Mouse (Mus musculus) monocyte, adult 5-6 weeks (primary cell): ENCODE data around the gene Rnf222. TPM values are rescaled to one million over a fixed set of nuclear protein-coding genes. Genes with fewer than 3 reads are reported as not detected.

ENCODE experiments used
- ATAC-seq: fragments of 153-309, 156-312 bp; replicated peaks from 2 replicates; pipeline ENCODE4 v1.8.0; 2017; ENCODE audit warnings: mild to moderate bottlenecking; ENCODE audit not compliant: low TSS enrichment, insufficient number of reproducible peaks, severe bottlenecking, poor library complexity, low FRiP score
- total RNA-seq: library from RNA; stranded (forward); fragments of 200-1000, 200-491, 200-594 nt; gene quantifications from 3 replicates; pipeline ENCODE4 v1.2.3, GENCODE M21; 2017

Rnf222 gene
- total RNA-seq: not detected in 3 replicates

DNA sequence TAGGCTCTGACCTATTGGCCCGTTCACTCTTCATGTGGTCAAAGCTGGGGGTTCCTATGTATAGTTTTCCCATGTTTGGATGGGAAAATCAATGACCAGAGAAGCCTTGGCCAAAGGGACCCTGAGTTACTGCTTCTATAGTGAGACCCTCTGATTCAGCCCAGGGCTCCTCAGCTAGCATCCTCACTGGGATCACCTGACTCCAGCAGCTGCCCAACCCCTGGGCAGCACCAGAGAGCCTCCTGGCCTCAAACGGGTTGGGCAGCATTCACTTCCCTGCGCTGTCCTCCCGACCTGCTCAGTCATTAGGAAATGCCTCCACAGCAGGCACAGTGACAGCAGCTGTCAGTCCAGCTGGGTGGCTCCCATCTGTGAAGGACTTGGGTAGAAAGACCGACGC is at the start of gene Rnf222:
Gene Rnf222, plus strand, starts transcription at position 301 of the 400 bp plus-strand sequence.
- no peak for ATAC-seq

GRCm38 (mm10) chr11:68839606-68840005 is 48.7 kb upstream of the Rnf222 start:
- no peak; the same call in 1 of the 2 replicates for ATAC-seq

GRCm38 (mm10) chr11:68850862-68851261 is 37.5 kb upstream of the Rnf222 start:
- no peak for ATAC-seq

DNA sequence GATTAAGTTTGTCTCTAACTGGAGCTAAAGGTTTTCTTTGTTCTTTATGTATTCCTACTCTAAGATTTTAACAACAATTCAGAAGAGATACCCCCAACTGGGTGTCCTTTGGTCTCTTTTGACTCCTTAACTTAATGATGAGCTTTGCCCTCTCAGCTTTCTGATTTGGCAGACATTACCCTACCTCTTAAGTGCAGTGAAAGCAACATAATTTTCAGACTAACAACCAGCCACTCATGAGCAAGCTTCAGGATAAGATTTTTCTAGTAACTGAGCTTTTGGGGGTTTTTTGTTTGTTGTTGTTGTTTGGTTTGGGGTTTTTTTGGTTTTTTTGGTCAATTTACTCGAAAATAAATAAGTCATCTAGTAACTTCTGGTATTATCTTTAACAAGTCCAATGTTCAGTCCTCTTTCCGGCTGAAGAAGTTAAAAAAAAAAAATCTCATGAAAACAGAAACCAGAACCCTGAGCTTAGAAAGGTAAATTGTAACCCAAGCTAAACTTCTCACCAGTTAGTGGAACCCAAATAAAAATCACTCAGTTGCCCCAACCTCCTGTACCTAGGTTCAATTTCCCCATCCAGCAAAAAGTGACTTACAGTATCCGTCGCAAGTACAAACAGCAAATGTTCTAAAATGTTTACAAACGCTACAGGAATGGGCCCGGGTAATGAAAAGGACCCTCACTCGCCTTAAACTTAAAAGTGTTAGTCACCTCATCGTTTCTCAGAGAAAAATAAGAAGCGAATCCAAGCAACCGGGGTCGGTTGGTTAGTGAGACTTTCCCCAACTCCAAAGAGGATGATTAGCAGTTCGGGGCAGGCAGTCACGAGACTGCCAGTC is 36.5 kb upstream of the Rnf222 start:
- ATAC-seq: no peak

- ATAC-seq: peak; percentile 13; the same call in 1 of the 2 replicates
Observed at GRCm38 (mm10) chr11:68852486-68852901, 35.9 kb upstream of the Rnf222 start.

GRCm38 (mm10) chr11:68852932-68853409 is 35.4 kb upstream of the Rnf222 start:
- ATAC-seq: peak; percentile 92

DNA sequence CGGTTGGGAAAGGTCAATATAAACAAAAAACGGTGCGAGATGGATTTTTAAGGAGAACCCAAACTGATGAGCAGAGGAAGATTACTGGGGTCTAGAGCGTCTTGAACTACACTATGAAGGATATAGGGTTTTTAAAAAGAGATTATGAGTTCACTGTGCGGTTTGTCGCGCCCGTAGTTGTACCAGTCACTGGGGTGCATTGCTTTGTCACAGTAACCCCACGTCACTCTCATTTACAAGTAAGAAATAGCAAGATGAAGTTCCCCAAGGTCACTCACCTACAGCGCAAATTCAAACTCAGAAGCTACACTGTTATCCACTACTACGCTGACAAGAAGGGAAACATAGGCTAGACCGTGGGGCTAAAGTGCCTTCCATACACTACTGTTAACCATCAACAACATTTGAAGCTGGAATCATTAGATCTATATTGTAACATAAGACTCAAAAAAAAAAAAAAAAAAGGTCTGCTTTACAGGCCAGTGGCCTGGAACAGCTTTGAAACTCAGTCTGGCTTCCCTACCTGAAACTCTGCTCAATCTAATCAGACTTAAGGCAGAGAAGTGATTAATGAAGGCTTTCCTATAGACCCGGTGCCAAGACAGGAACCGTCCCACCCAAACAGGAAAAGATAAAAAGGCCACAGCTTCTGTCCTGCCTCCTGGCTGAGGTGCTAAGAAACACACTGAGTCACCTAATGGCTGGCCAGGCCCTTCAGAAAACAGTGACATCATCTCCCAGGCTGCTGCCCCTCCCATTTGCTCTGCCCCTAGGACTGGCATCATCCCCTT is 34.5 kb upstream of the Rnf222 start:
- peak; percentile 64 for ATAC-seq

- ATAC-seq: no peak
Observed at GRCm38 (mm10) chr11:68854621-68855020, 33.7 kb upstream of the Rnf222 start.

DNA sequence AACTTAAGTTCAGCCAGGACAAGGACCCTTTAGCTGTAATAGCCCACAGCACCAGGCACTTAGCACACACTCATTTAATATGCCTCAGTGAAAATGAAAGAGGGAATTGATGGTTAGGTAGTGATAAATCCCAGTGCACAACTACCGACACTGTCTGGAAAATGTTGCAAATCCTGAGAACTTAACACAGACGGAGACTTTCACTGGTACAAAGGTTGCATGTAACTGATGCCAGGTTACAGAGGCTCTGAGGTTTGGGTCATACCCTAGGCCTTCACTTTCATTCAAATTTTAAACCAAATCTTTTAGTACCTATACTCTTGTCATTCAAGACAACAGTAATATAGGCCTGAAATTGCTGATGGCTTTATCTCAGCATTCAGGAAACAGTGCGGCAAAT is 31.0 kb upstream of the Rnf222 start:
- ATAC-seq: no peak

- no peak for ATAC-seq
Observed at GRCm38 (mm10) chr11:68859943-68860593, 28.3 kb upstream of the Rnf222 start.

DNA sequence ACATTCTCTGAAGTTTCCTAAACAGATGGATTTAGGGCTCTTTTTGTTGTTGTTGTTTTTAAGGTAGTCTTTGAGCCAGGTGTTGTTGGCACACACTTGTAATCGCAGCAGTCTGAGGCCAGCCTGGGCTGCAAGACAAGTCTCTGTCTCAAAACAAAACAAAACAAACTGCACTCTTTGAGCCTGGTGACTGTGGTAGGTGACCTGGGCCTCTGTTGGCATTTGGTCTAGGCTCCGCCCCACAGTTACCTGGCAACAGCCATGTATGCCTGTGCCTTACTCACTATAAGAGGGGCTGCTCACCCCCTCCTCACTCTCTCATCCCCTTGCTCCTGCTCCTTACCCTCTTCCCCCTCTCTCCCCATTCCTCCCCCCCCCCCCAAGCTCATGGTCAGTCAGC is 26.1 kb upstream of the Rnf222 start:
- ATAC-seq: no peak

- ATAC-seq: peak; percentile 87
Observed at GRCm38 (mm10) chr11:68863631-68864091, 24.7 kb upstream of the Rnf222 start.

GRCm38 (mm10) chr11:68864544-68865189 is 23.7 kb upstream of the Rnf222 start:
- ATAC-seq: no peak

- ATAC-seq: no peak
Observed at GRCm38 (mm10) chr11:68871277-68871676, 17.1 kb upstream of the Rnf222 start.

- peak; percentile 95 for ATAC-seq
Observed at GRCm38 (mm10) chr11:68871748-68872147, 16.6 kb upstream of the Rnf222 start, which contains the start of gene Ndel1. TSS of gene Ndel1 (minus strand) at chr11:68871858.

- ATAC-seq: peak; percentile 68
Observed at GRCm38 (mm10) chr11:68874841-68875240, 13.5 kb upstream of the Rnf222 start.

GRCm38 (mm10) chr11:68878811-68879210 is 9.5 kb upstream of the Rnf222 start:
- no peak for ATAC-seq

DNA sequence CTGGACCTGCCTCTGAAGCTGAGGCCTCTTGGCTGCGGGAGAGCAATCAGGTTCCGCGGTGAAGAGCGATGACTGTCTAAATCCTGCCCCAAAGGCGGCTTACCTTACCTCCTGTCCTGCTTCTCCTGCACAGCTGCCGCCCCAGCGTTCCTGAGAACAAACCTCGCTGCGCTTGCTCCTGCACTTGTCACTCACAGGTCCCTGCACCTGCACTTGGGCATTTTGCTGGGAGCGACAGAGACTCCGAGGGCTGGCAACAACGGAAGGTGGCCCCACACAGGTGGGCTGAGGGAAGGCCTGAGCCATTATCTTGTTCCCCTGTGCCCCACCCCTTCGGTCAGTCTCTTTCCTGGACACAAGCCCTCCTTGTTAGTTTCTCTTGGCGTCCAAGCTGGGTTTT is 6.2 kb upstream of the Rnf222 start:
- no peak for ATAC-seq
